Mouse (Mus musculus): ENCODE measurements at regions not wholly inside any gene's neighbourhood (a gene's known extent, or its start where the extent isn't known, plus 50 kb on each side); places are given as distances from the start of the nearest gene placed in this dataset.

DNA sequence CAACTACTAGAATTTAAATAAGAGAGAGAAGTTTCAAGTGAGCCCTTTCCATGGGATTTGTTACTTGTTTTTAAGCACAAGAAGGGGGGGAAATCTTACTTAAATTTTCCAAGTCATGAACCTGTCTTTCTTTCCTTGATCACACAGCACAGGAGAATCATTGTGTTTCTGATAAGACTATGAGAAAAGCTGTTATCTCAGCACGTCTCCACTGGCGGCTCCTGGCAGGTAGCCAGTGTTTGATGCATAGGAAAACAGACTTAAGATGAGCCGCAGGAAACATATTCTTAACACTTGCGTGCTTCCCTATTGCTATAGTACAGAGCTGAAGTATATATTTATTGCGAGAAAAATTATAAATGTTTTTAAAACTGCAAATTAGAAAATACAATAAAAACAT, 920.3 kb downstream of the Efna5 start:
- H3K9me3 ChIP-seq (replicated peaks) = 0 out of 2 replicates have a peak, but pooled peaks cover 2% of the 10 kb centered on the region
- H3K27me3 ChIP-seq (ENCODE audit: insufficient read depth, low read length) = no peaks in the 10 kb centered on the region
- H3K36me3 ChIP-seq (replicated peaks) = no peaks in the 10 kb centered on the region
- no peak overlapping the region for H3K4me3 ChIP-seq (ENCODE audit: low read depth, low read length)
- no peak for DNase-seq (ENCODE audit: low spot score)
- peak; percentile 36; the same call in 1 of the 2 replicates for TF ChIP-seq TAL1 (conservative IDR thresholded peaks at IDR 0.05; ENCODE audit: low read depth, low read length)
- no peak for TF ChIP-seq GATA1 (IDR thresholded peaks at IDR 0.05; ENCODE audit: borderline replicate concordance, low read length)
- H3K4me1 ChIP-seq (ENCODE audit: insufficient read depth, low read depth, low read length) = peaks cover 17% of the 10 kb centered on the region; the same call in 1 of the 2 replicates
- ATAC-seq (ENCODE audit: extremely low read depth, insufficient number of reproducible peaks, low FRiP score, poor library complexity, severe bottlenecking) = peak; percentile 23; the same call in 1 of the 2 replicates

DNA sequence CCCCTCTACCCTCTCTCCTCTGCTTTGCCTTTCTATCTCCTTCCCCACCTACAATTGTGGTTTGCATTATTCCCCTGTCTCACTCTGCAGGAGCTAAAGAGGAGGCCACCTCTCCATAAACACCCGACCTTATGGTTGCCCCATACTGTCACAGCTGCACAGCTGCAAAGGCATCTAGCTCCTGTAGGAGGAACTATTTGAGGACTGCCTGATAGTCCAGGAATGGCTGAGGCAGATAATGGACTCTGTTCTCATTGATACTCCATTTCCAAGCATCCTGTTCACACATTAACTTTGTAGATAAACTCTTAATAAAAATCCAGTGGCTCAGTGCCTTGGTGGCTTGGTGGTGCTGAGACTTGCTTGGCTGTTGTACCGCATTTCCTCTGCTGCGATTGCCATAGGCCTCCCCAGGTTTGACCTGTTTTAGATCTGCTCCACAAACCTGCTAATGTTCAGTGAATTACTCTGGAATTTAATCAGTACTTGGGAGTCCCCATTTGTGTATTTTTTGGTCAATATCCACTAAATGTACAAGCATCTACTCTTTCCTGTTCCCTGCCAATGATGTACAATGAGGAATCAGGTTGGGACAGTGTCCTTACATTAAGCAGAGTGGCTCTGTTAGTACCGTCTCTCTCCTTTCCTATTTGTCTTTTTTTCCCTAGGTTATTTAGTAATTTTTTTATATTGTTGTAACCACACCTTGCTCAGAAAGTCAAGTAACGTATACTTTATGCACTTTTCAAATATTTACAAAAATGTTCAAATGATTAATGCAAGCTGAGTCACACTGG, 920.9 kb downstream of the Efna5 start:
- peak; percentile 2 for DNase-seq (ENCODE audit: low spot score)

DNA sequence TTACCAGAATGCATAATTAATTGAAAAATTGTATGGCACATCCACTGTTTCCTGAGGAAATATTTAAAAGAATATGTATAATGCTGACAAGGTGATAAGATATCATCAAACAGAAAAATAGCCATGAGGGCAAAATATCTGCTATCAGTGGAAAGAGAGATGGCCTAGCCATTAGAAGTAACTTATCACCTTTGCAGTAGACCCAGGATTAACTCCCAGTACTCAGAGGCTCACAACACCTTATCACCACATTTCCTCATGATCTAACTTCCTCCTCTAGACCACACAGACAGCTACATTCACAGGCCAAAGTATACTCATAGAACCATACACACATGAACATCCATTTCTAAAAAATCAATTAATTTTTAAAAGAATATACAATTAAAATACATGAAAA, 963.4 kb downstream of the Efna5 start:
- ATAC-seq (ENCODE audit: extremely low read depth, insufficient number of reproducible peaks, low FRiP score, poor library complexity, severe bottlenecking) (peak; percentile 49), DNase-seq (ENCODE audit: low spot score) (no peak)
- TF ChIP-seq GATA2 (IDR thresholded peaks at IDR 0.05; ENCODE audit: borderline replicate concordance, low read depth, low read length) = no peak
- TF ChIP-seq CTCF (IDR thresholded peaks at IDR 0.05; ENCODE audit: low read depth, low read length) = no peak
- no peak for TF ChIP-seq TAL1 (conservative IDR thresholded peaks at IDR 0.05; ENCODE audit: low read depth, low read length)
- no peak for TF ChIP-seq GATA1 (IDR thresholded peaks at IDR 0.05; ENCODE audit: borderline replicate concordance, low read length)
- TF ChIP-seq POLR2AphosphoS5 (IDR thresholded peaks at IDR 0.05; ENCODE audit: insufficient replicate concordance, low read depth, low read length) = no peak
- 0 out of 2 replicates have a peak, but pooled peaks cover 2% of the 10 kb centered on the region for H3K9me3 ChIP-seq (replicated peaks)
- H3K4me3 ChIP-seq (ENCODE audit: low read depth, low read length) = no peak overlapping the region
- 0 out of 2 replicates have a peak, but pooled peaks cover 2% of the 10 kb centered on the region for H3K4me1 ChIP-seq (ENCODE audit: insufficient read depth, low read depth, low read length)
- H3K36me3 ChIP-seq (replicated peaks) = no peaks in the 10 kb centered on the region
- no peaks in the 10 kb centered on the region for H3K27me3 ChIP-seq (ENCODE audit: insufficient read depth, low read length)

More for the DNA sequence above, 920.9 kb downstream of the Efna5 start:
- H3K4me1 ChIP-seq (ENCODE audit: insufficient read depth, low read depth, low read length) = peaks cover 17% of the 10 kb centered on the region; the same call in 1 of the 2 replicates
- peak; percentile 91 for ATAC-seq (ENCODE audit: extremely low read depth, insufficient number of reproducible peaks, low FRiP score, poor library complexity, severe bottlenecking)
- H3K36me3 ChIP-seq (replicated peaks) = no peaks in the 10 kb centered on the region
- H3K27me3 ChIP-seq (ENCODE audit: insufficient read depth, low read length) = no peaks in the 10 kb centered on the region
- 0 out of 2 replicates have a peak, but pooled peaks cover 2% of the 10 kb centered on the region for H3K9me3 ChIP-seq (replicated peaks)
- TF ChIP-seq CTCF (IDR thresholded peaks at IDR 0.05; ENCODE audit: low read depth, low read length) (no peak), TAL1 (conservative IDR thresholded peaks at IDR 0.05; ENCODE audit: low read depth, low read length) (peak; percentile 86)
- H3K4me3 ChIP-seq (ENCODE audit: low read depth, low read length) = no peak overlapping the region; the same call in 1 of the 2 replicates

DNA sequence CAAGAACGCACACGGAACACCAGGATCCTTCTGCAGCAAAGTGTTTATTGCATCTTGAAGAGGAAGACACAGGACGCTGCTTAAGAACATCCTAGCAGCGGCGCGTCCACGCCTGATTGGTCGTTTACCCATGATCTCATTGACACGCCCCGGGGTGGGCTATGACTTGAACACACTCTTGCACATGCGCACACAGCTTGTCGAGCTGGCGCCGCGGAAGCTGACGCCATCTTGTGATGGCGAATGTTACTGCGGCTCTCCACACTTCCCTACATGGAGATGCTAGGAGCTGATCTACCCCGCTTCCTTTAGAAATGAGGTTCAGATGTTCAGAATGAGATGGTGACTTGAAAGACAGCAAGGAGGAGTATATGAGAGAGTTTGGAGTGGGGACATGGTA, 978.2 kb downstream of the Efna5 start:
- TF ChIP-seq GATA1 (IDR thresholded peaks at IDR 0.05; ENCODE audit: borderline replicate concordance, low read length) (no peak), GATA2 (IDR thresholded peaks at IDR 0.05; ENCODE audit: borderline replicate concordance, low read depth, low read length) (no peak), CTCF (IDR thresholded peaks at IDR 0.05; ENCODE audit: low read depth, low read length) (no peak), TAL1 (conservative IDR thresholded peaks at IDR 0.05; ENCODE audit: low read depth, low read length) (no peak), POLR2AphosphoS5 (IDR thresholded peaks at IDR 0.05; ENCODE audit: insufficient replicate concordance, low read depth, low read length) (no peak)
- DNase-seq (ENCODE audit: low spot score) (no peak), ATAC-seq (ENCODE audit: extremely low read depth, insufficient number of reproducible peaks, low FRiP score, poor library complexity, severe bottlenecking) (no peak)
- Histone ChIP-seq H3K9me3 (replicated peaks) (no peaks in the 10 kb centered on the region; the same call in 1 of the 2 replicates), H3K27me3 (ENCODE audit: insufficient read depth, low read length) (no peaks in the 10 kb centered on the region), H3K36me3 (replicated peaks) (no peaks in the 10 kb centered on the region), H3K4me3 (ENCODE audit: low read depth, low read length) (no peak overlapping the region), H3K4me1 (ENCODE audit: insufficient read depth, low read depth, low read length) (no peaks in the 10 kb centered on the region)

DNA sequence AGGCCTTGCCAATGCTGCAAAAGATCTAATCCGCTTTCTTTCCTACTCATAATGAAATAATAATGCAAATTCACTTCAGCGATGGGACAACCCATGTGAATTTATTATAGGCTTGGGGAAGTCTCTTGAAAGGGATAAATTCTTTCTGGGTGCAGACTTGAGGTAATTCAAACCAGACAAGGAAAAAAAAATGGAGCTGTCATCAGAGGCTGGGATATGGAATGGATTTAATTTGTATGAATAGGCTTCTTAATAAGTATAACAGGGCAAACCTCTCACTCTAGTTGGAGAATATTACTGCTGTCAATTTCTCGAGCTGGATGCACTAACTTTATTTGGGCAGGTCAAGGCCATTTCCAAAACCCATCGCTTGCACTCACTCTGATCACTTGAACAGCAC, 990.5 kb downstream of the Efna5 start:
- TF ChIP-seq TAL1 (conservative IDR thresholded peaks at IDR 0.05; ENCODE audit: low read depth, low read length) (no peak), GATA1 (IDR thresholded peaks at IDR 0.05; ENCODE audit: borderline replicate concordance, low read length) (no peak), POLR2AphosphoS5 (IDR thresholded peaks at IDR 0.05; ENCODE audit: insufficient replicate concordance, low read depth, low read length) (no peak), CTCF (IDR thresholded peaks at IDR 0.05; ENCODE audit: low read depth, low read length) (no peak)
- Histone ChIP-seq H3K4me1 (ENCODE audit: insufficient read depth, low read depth, low read length) (no peaks in the 10 kb centered on the region), H3K4me3 (ENCODE audit: low read depth, low read length) (no peak overlapping the region), H3K9me3 (replicated peaks) (no peaks in the 10 kb centered on the region), H3K36me3 (replicated peaks) (no peaks in the 10 kb centered on the region), H3K27me3 (ENCODE audit: insufficient read depth, low read length) (no peaks in the 10 kb centered on the region)
- no peak for ATAC-seq (ENCODE audit: extremely low read depth, insufficient number of reproducible peaks, low FRiP score, poor library complexity, severe bottlenecking)
- DNase-seq (ENCODE audit: low spot score) = no peak

DNA sequence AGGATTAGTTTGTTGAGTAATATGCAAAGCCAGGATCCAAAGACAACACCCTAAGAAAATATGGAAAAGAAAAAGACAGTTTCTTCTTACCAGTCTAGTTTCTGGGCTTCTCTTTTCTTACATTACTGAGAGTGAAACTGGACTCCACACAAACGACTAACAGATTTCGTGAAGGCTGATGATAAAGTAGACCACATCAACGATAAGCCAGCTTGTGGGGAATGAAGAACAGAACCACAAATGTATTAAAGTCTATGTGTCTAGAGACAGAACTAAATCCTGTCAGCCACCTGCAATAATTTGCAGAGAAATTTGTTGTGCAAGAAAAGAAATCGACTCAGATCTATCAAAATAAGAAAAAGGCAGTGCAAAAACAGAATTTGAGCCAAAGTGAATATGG, 1015.0 kb downstream of the Efna5 start:
- ATAC-seq (ENCODE audit: extremely low read depth, insufficient number of reproducible peaks, low FRiP score, poor library complexity, severe bottlenecking) = no peak
- DNase-seq (ENCODE audit: low spot score) = no peak
- Histone ChIP-seq H3K27me3 (ENCODE audit: insufficient read depth, low read length) (no peaks in the 10 kb centered on the region), H3K36me3 (replicated peaks) (no peaks in the 10 kb centered on the region), H3K4me3 (ENCODE audit: low read depth, low read length) (no peak overlapping the region), H3K4me1 (ENCODE audit: insufficient read depth, low read depth, low read length) (no peaks in the 10 kb centered on the region), H3K9me3 (replicated peaks) (no peaks in the 10 kb centered on the region)
- TF ChIP-seq POLR2AphosphoS5 (IDR thresholded peaks at IDR 0.05; ENCODE audit: insufficient replicate concordance, low read depth, low read length) (no peak), GATA1 (IDR thresholded peaks at IDR 0.05; ENCODE audit: borderline replicate concordance, low read length) (no peak), CTCF (IDR thresholded peaks at IDR 0.05; ENCODE audit: low read depth, low read length) (no peak), GATA2 (IDR thresholded peaks at IDR 0.05; ENCODE audit: borderline replicate concordance, low read depth, low read length) (no peak), TAL1 (conservative IDR thresholded peaks at IDR 0.05; ENCODE audit: low read depth, low read length) (no peak)
